Mouse (Mus musculus) right cerebral cortex, postnatal 10 days (tissue): ENCODE results near the gene Atp6ap1l.

ENCODE experiments used
- DNase-seq, 2 experiments: peaks; one replicate each; pipeline ENCODE4 v3.0.0; 2021; ENCODE audit warnings: low spot score in 2 of 2

The Atp6ap1l gene

DNA sequence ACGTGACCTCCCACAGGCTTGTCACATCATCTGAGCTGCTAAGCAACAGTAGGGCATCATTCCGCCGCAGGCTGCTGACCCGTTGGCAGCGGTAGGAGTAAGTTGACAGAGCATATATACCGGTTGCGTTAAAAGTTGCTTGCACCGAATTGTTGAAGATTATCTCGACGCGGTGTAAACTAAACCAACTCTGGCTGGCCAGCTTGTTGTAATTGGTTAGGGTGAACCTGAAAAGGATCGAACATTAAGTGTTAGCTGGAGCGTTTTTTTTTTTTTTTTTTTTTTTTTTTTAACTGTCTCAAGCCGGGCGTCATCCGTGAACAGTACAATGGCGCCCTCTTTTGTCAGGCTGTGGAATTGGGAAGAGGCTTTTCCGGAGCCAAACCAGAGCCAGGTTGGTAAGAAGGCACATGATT, 18.6 kb downstream of the Atp6ap1l start:
- DNase-seq: peak; percentile 87 to 89

DNA sequence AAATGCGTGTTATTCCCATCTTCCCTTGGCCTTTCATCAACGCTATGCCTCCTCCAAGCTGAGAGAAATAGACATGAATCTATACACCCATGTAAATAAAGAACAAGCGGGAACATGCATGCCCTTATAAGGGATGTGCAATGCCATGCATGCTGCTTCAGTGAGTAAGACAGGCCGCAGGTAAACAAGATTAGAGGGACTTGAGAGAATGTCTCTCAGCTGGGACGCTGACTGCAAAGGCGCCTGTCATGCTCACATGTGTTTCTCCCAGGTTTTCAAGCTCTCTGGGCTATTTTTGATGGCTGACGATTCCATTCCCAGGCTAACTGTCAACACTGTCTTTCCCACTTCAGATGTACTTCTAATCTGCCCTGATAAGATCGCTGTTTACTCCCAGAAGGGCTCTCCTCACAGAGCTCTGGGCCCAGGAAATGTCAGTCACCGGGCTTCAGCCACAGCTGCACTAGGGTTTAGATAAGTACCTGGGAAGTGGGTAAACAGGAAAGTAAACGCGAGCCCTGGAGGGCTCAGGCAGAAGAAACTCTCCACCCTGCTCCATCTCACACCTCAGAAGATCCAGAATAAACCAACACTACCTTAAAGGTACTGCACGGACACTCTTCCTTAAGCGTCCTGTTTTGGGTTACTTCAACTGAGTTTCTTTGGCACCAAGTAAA, 19.2 kb downstream of the Atp6ap1l start:
- no peak for DNase-seq

- DNase-seq: no peak
Observed at GRCm38 (mm10) chr13:90881727-90882429, 23.3 kb downstream of the Atp6ap1l start.

GRCm38 (mm10) chr13:90871579-90871978, 33.6 kb downstream of the Atp6ap1l start:
- DNase-seq: no peak

GRCm38 (mm10) chr13:90869157-90869556, 36.0 kb downstream of the Atp6ap1l start:
- DNase-seq: no peak

GRCm38 (mm10) chr13:90862138-90862537, 43.0 kb downstream of the Atp6ap1l start:
- no peak for DNase-seq

GRCm38 (mm10) chr13:90860888-90861431, 44.2 kb downstream of the Atp6ap1l start:
- DNase-seq: peak; percentile 35 to 45

GRCm38 (mm10) chr13:90852727-90853630, 52.2 kb downstream of the Atp6ap1l start:
- no peak for DNase-seq

DNA sequence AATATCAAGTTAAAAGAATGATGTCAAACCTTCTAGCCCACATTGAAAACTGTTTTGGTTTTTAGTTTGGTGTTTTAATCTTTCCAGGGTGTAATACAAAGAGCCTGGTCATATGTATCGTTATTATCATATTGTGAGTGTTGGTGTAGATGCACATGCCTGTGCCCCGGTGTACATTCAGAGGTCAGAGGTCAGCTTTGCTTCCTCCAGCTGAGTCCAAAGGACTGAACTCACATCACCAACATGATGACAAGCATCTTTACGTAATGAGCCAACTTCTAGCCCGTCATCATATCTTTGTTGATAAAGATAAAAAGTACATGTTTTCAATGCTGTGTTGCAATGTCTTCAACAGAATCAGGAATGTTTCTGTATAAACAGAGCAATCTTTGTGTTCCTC, 53.4 kb downstream of the Atp6ap1l start:
- DNase-seq: no peak

DNA sequence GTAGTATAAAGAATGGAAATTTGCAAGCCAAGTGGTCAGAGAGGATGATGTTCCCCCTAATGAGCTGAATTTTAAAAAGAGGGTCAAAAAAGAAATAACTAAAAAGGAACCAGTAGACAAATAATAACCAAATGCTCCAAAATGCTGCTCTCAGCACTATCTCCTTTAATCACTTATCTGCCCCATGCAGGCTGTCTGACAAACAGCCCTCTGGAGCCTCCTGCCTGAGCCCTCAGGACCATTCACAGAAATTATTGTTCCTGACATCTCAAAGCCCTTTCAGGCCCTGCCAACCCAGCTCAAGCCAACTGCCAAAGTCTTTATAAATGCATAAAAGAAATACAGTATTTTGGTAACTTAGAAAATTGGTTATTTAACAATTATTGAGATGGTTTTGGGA, 61.0 kb downstream of the Atp6ap1l start:
- DNase-seq: no peak

DNA sequence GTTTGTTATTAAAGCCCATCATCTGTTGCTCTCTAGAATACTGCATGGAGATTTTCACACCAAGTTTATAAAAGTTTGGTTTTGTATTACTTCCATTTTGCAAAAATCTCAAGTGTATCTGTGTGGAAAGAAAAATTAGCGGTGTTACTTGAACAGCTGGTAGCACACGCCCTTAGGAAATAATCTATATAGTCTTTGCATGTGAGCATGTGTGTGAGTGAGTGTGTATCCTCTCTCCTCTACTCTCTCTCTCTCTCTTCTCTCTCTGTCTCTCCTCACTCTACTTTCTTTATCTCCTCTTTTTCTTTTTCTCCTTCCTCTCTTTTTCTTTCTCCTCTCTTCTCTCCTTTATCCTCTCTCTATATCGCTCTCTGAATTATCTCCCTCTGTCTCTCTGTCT, 61.7 kb downstream of the Atp6ap1l start:
- no peak for DNase-seq

DNA sequence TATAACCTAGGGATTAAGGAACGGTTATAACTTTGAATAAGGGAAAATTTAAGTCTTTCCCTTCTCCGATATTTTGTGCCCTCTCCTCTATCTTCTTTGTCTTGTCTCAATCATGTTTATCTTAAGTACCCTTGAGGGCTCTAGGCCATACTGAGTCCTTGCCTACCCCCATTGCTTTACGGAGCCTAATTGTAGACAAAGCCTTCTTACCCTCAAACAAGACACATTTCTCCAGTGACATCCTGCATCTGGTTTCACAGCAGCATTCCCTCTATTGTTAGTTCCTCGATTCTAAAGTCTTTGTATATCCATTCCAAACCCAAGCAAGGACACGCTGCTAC, 64.0 kb downstream of the Atp6ap1l start:
- no peak for DNase-seq

DNA sequence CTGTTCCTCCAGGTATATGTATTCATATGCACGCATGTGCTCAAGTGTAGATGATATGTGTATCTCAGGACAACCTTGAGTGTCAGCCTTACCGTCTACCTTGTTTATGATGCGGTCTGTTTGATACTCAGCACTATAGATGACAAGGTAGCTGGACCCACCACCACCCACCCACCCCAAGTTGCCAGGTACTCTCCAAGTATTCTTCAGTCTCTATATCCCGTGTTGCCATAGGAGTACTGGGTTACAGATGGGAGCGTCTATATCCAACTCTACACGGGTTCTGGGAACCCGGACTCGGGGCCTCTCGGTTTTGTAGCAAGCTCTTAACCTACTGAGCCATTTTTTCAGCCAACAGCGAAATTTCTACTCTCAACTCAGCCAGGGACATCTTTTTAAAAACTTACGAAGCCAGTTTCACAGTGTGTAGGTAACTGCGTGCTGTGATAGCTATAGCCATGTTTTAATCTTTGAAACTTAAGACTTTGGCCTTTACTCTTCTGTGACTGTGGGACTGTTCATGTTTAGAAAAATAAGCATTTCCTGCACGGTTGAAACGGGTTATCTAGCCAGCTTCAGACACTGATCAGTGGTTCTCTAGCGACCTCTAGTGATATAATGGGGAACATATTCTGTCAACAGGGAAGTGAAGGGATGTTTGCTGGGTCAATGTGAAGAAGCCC, 64.5 kb downstream of the Atp6ap1l start:
- peak; percentile 28 to 32 for DNase-seq

GRCm38 (mm10) chr13:90833641-90834207, 71.4 kb downstream of the Atp6ap1l start:
- DNase-seq: no peak
